Mouse (Mus musculus) midbrain, embryonic 14.5 days (tissue): Measurements from ENCODE around the gene Pou6f1. TPM values are rescaled to one million over a fixed set of nuclear protein-coding genes. Genes with fewer than 3 reads are reported as not detected.
"Not testable (repeated sequence)": the region's sequence is repeated elsewhere in the genome, so short reads cannot be mapped to it uniquely, and the experiment has no call there.

ENCODE experiments used
- ATAC-seq: fragments of 200-750 bp; cut with Nextera tagmentation; 2 replicates; pipeline ENCODE4 v1.8.0; 2017; ENCODE audit warnings: moderate number of reproducible peaks, moderate library complexity; ENCODE audit not compliant: low FRiP score, low TSS enrichment
- DNase-seq: peaks from one replicate; pipeline ENCODE4 v3.0.0-alpha.2; 2015
- H3K27ac ChIP-seq: fragments of 300-500 bp; sonication (generic); replicated peaks from 2 replicates; pipeline ENCODE4 v1.5.1; 2014; ENCODE audit warnings: mild to moderate bottlenecking, low read depth, low read length, moderate library complexity
- H3K27me3 ChIP-seq: fragments of 300-500 bp; sonication (generic); 2 replicates; pipeline ENCODE4 v1.6.1; 2014; ENCODE audit warnings: low read length, control low read depth, mixed read lengths; ENCODE audit not compliant: control insufficient read depth, insufficient read depth
- H3K36me3 ChIP-seq: fragments of 300-500 bp; sonication (generic); 2 replicates; pipeline ENCODE4 v1.6.1; 2014; ENCODE audit warnings: low read length, control low read depth; ENCODE audit not compliant: control insufficient read depth, insufficient read depth
- H3K4me1 ChIP-seq: fragments of 300-500 bp; sonication (generic); 2 replicates; pipeline ENCODE4 v1.6.1; 2014; ENCODE audit warnings: mild to moderate bottlenecking, antibody characterized with exemption, low read length, control low read depth; ENCODE audit not compliant: control insufficient read depth, insufficient read depth
- H3K4me2 ChIP-seq: fragments of 300-500 bp; sonication (generic); 2 replicates; pipeline ENCODE4 v1.6.1; 2014; ENCODE audit warnings: mild to moderate bottlenecking, low read length, moderate library complexity
- H3K4me3 ChIP-seq: fragments of 300-500 bp; sonication (generic); replicated peaks from 2 replicates; pipeline ENCODE4 v1.5.1; 2014; ENCODE audit warnings: low read depth, low read length
- H3K9ac ChIP-seq: fragments of 300-500 bp; sonication (generic); replicated peaks from 2 replicates; pipeline ENCODE4 v1.6.1; 2014; ENCODE audit warnings: mild to moderate bottlenecking, low read length, moderate library complexity
- H3K9me3 ChIP-seq: fragments of 300-500 bp; sonication (generic); 2 replicates; pipeline ENCODE4 v1.6.1; 2016; ENCODE audit warnings: low read length, control low read depth, mixed read lengths; ENCODE audit not compliant: control insufficient read depth
- WGBS: fragments of 180-500 bp; shearing (Covaris S2); extraction: QIAGEN DNeasy Blood & Tissue Kit; methylation state at CpG from one replicate; pipeline ENCODE4 v1.1.7; 2014; 5-methylcytosine and 5-hydroxymethylcytosine counted together
- polyA plus RNA-seq: library from polyadenylated mRNA; unstranded; fragments of >200 nt; fragmentation: Nextera tagmentation; extraction: Ambion mirVana; gene quantifications from 2 replicates; pipeline ENCODE4 v1.2.1, GENCODE M21; 2014

The Pou6f1 gene
- polyA plus RNA-seq, 1 experiment from 2014 or later, result 47.3 TPM

DNA sequence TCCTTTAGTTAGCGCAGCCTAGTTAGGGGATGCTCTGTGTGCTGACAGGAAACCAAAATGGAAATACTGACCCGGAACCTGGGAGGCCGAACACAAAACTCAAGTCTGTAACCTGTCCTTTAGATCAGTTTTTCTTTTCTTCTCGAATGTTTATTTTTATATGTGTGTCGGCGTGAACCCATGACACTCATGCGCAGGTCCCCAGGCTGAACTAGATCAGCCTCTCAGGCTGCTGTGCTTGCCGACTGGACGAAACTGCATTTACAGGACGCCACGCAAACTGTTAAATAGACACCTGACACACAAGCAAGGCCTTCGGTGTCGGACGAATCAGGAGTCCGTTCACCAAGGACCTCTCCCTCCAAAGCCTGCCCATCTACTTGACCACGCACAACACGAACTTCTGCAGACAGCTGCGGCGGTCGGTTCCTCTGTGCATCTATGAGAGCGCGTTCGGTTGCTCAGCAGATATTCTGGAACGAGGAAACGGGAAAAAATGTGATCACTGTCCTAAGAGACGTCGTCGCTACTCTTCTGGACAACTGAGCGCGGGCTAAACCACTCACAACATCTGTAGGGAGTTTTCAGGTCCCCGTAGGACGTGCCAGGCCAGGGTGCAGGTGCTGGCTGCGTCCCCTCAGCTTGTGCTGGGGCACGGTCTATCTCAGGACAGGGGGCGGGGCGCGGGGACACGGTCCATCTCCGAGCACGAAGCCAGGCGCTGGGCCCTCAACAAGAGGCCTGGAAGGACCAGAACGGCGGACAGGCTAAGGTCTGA lies 14.6 kb upstream of the Pou6f1 start:
- no peaks in the 10 kb centered on the region for H3K9me3 ChIP-seq
- peak overlapping the region; percentile 80 for H3K9ac ChIP-seq
- DNase-seq, result no peak
- peak overlapping the region; percentile 87 for H3K4me2 ChIP-seq
- H3K4me1 ChIP-seq, result peaks cover 18% of the 10 kb centered on the region
- H3K36me3 ChIP-seq, result peaks cover 17% of the 10 kb centered on the region
- WGBS, result 9% methylated on average over 43 of the region's 43 CpGs
- peak overlapping the region; percentile 97 for H3K27ac ChIP-seq
- peak overlapping the region; percentile 93 for H3K4me3 ChIP-seq
- no peak for ATAC-seq
- H3K27me3 ChIP-seq, result no peaks in the 10 kb centered on the region

DNA sequence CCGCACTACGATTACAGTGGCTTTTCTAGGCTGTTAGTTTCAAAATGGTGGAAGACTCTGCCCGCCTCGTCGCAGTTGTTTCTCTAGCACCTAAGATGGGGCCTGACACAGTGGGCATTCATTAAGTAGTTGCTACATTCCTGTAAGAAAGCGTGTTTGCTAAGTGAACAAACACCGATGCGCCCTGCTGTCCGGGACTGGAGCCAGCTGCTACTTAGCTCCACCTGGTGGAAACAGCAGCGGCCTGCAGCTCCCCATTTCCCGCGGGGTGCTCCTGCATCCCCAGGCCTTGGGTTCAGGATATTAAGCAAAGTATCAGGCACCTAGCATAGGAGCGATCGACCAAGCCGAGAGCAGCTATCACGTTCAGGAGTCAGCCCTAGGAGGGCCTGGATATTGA lies 13.8 kb upstream of the Pou6f1 start:
- ATAC-seq (no peak), DNase-seq (peak; percentile 90)
- Histone ChIP-seq H3K27me3 (no peaks in the 10 kb centered on the region), H3K27ac (no peak overlapping the region), H3K4me2 (peak overlapping the region; percentile 27; the same call in 1 of the 2 replicates), H3K4me3 (0 out of 2 replicates have a peak overlapping the region, but pooled peaks have one; percentile 11), H3K9me3 (no peaks in the 10 kb centered on the region), H3K4me1 (peaks cover 18% of the 10 kb centered on the region), H3K36me3 (peaks cover 9% of the 10 kb centered on the region), H3K9ac (no peak overlapping the region; the same call in 1 of the 2 replicates)
- WGBS, result 10% methylated on average over 16 of the region's 16 CpGs

DNA sequence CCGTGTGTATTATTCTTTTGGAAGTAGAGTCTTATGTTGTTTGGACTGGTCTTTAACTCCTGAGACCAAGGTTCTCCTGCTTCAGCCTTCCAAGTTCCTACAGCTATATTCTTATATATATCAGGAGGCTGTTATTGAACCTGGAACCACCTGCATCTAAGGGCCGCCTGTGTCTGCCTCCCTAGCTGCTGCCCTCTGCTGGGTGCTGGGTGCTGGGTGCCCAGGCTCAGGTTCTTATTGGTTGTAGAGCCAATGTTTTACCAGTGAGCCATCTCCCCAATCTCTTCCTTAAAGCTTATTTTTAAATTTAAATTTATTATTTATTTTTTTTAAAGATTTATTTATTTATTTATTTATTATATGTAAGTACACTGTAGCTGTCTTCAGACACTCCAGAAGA lies 12.6 kb upstream of the Pou6f1 start:
- Histone ChIP-seq H3K4me1 (peaks cover 18% of the 10 kb centered on the region), H3K4me3 (no peak overlapping the region), H3K27me3 (no peaks in the 10 kb centered on the region), H3K9ac (no peak overlapping the region), H3K4me2 (no peak overlapping the region), H3K9me3 (no peaks in the 10 kb centered on the region), H3K36me3 (no peaks in the 10 kb centered on the region), H3K27ac (no peak overlapping the region)
- DNase-seq (no peak), ATAC-seq (no peak)
- WGBS, result 83% methylated on average over 2 of the region's 2 CpGs

DNA sequence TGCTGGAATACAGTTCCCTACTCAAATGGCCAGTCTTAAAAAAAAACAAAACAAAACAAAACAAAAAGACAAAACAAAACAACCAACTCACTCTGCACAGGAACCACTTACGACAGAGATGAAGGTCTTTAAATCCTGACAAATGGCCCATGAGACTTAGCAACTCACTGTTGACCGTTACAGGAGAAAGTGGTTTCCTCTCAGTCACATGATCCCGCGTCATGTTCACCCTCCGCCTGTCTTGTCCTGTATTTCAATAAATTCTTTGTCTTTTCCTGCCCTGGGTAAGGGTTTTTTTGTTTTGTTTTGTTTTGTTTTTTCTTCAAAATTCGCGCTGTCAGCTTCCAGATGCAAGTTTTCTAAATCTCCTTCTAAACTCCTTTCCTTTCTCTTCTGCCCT lies 12.2 kb upstream of the Pou6f1 start:
- Histone ChIP-seq H3K4me2 (no peak overlapping the region), H3K9me3 (no peaks in the 10 kb centered on the region), H3K9ac (no peak overlapping the region), H3K4me1 (peaks cover 17% of the 10 kb centered on the region), H3K27me3 (no peaks in the 10 kb centered on the region), H3K27ac (no peak overlapping the region), H3K4me3 (no peak overlapping the region), H3K36me3 (no peaks in the 10 kb centered on the region)
- DNase-seq, result no peak
- ATAC-seq, result no peak
- 89% methylated on average over 7 of the region's 7 CpGs for WGBS

DNA sequence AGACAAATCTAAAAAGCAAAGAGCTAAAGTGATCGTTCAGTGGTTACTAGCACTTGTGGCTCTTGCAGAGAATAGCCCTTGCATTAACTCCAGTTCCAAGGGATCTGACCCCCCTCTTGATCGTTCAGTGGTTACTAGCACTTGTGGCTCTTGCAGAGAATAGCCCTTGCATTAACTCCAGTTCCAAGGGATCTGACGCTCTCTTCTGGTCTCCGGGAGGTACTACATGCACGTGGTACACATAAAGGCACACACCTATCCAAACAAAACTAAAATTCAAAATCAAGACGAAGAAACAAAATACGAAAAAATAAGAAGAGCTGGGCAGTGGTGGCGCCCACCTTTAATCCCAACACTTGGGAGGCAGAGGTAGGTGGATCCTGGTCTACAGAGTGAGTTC lies 6.9 kb upstream of the Pou6f1 start:
- peaks cover 12% of the 10 kb centered on the region for H3K4me1 ChIP-seq
- not testable (repeated sequence) for H3K4me2 ChIP-seq, H3K36me3 ChIP-seq, H3K27ac ChIP-seq, H3K9ac ChIP-seq, DNase-seq, H3K9me3 ChIP-seq, H3K27me3 ChIP-seq, H3K4me3 ChIP-seq, ATAC-seq
- WGBS, result 92% methylated on average over 8 of the region's 8 CpGs

DNA sequence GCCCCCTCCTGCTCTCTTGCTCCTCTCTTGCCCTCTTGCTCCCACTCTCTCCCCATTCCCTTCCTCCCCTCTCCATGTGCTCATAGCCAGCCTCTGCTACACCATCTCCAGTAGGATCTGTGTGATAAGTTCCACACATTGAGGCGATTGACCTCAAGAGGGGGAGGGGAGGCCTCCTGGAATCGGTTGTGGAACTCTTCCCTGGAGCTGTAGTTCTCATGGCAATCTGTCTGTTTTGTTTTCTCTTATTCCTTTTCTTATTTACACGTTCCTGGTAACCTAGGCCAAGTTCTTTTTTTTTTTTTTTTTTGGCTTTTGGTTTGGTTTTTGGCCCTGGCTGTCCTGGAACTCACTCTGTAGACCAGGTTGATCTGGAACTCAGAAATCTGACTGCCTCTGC lies 1.9 kb upstream of the Pou6f1 start:
- Histone ChIP-seq H3K9ac (no peak overlapping the region), H3K4me3 (no peak overlapping the region), H3K36me3 (no peaks in the 10 kb centered on the region), H3K27me3 (no peaks in the 10 kb centered on the region), H3K9me3 (no peaks in the 10 kb centered on the region), H3K4me2 (no peak overlapping the region), H3K4me1 (peaks cover 28% of the 10 kb centered on the region), H3K27ac (no peak overlapping the region)
- 59% methylated on average over 3 of the region's 3 CpGs for WGBS
- no peak for DNase-seq
- ATAC-seq, result no peak

DNA sequence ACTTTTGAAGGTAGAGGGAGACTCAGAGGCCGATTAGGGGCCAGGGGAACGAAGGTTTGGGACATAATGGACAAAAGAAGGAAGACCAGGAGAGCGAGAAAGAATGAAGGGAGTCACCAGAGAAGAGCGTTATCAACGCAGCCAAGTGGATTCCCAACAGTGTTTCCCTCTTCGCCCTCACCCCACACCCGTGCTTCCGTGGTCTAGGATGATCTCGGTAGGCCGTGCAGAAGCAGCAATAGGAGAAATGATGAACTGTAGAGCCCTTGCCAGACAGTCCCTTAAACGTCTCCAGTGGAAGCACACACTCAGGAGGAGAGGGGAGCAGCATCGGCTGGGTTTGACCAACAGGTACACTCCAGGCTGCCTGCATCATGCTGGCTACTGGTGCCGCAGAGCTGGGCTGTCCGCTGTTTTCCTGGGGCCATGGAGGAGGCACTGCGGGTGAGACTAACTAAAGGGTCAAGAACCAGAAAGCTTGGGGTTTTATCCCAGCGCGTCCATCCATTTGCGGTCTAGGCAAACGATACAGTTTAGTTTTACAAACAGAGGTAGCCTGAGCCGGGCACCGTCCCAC lies 1.0 kb upstream of the Pou6f1 start:
- H3K4me2 ChIP-seq, result peak overlapping the region; percentile 79
- H3K27me3 ChIP-seq, result no peaks in the 10 kb centered on the region
- H3K9me3 ChIP-seq, result no peaks in the 10 kb centered on the region
- peaks cover 28% of the 10 kb centered on the region for H3K4me1 ChIP-seq
- H3K9ac ChIP-seq, result no peak overlapping the region; the same call in 1 of the 2 replicates
- 18% methylated on average over 21 of the region's 21 CpGs for WGBS
- H3K27ac ChIP-seq, result peak overlapping the region; percentile 3; the same call in 1 of the 2 replicates
- DNase-seq (peak; percentile 21), ATAC-seq (no peak)
- H3K4me3 ChIP-seq, result peak overlapping the region; percentile 82
- no peaks in the 10 kb centered on the region for H3K36me3 ChIP-seq

DNA sequence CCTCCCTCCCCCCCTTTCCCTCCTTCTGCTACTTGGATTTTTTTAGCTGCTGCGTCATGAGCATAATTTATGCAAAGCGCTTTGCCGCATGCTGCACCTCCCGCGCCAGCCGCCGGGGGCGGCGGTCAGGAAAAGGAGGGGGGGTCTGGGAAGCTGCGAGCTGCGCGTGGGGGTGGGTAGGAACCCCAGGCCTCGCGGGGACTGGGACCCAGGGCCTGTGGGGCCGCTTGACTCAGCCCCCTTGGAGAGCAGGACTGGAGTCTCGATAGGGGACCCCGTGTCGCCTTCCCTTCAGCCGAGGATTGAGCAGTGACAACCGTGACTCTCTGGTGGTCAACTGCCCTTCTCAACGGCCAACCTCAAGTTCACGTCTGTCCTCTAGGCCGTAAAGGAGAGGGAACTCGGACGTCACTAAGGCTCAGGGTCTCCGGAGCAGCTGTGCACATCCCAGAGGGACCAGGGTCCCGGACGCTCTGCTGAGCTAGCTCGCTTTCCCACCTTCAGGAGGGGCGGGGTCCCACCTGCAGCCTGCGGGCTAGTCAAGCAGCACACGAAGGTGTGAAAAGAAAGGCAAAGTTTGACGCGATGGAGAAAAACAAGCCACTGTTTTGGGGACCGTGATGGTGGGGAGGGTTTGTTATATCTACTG lies 387 bp upstream of the Pou6f1 start:
- H3K9ac ChIP-seq, result peak overlapping the region; percentile 99
- WGBS, result under 1% methylated on average over 35 of the region's 35 CpGs

More for the DNA sequence above, 387 bp upstream of the Pou6f1 start:
- H3K27ac ChIP-seq, result peak overlapping the region; percentile 91
- H3K9me3 ChIP-seq, result no peaks in the 10 kb centered on the region
- H3K4me2 ChIP-seq, result peak overlapping the region; percentile 79
- DNase-seq (peak; percentile 93), ATAC-seq (peak; percentile 79)
- H3K4me3 ChIP-seq, result peak overlapping the region; percentile 82
- H3K4me1 ChIP-seq, result peaks cover 23% of the 10 kb centered on the region
- no peaks in the 10 kb centered on the region for H3K36me3 ChIP-seq
- no peaks in the 10 kb centered on the region for H3K27me3 ChIP-seq
